Mouse (Mus musculus) midbrain, postnatal 0 days (tissue): ENCODE data around the gene St3gal2. TPM values are rescaled to one million over a fixed set of nuclear protein-coding genes. Genes with fewer than 3 reads are reported as not detected.
"Not testable (repeated sequence)": the region's sequence is repeated elsewhere in the genome, so short reads cannot be mapped to it uniquely, and the experiment has no call there.

Source experiments
- ATAC-seq: fragments of 200-750 bp; cut with Nextera tagmentation; 2 replicates; pipeline ENCODE4 v1.8.0; 2017; ENCODE audit warnings: moderate number of reproducible peaks, mild to moderate bottlenecking, moderate TSS enrichment, moderate library complexity; ENCODE audit not compliant: low FRiP score
- DNase-seq: peaks from one replicate; pipeline ENCODE4 v3.0.0-alpha.2; 2015; ENCODE audit warnings: low spot score
- H3K27ac ChIP-seq: fragments of 300-500 bp; sonication (generic); 2 replicates; pipeline ENCODE4 v1.5.1; 2014; ENCODE audit warnings: low read depth, mild to moderate bottlenecking, low read length, mixed read lengths
- H3K27me3 ChIP-seq: fragments of 300-500 bp; sonication (generic); 2 replicates; pipeline ENCODE4 v1.6.1; 2014; ENCODE audit warnings: low read length, control low read depth, mixed read lengths; ENCODE audit not compliant: insufficient read depth
- H3K36me3 ChIP-seq: fragments of 300-500 bp; sonication (generic); 2 replicates; pipeline ENCODE4 v1.6.1; 2014; ENCODE audit warnings: low read length, control low read depth, mixed read lengths; ENCODE audit not compliant: insufficient read depth
- H3K4me1 ChIP-seq: fragments of 300-500 bp; sonication (generic); 2 replicates; pipeline ENCODE4 v1.6.1; 2014; ENCODE audit warnings: mild to moderate bottlenecking, control low read depth, antibody characterized with exemption, low read length, mixed read lengths; ENCODE audit not compliant: insufficient read depth
- H3K4me2 ChIP-seq: fragments of 300-500 bp; sonication (generic); 2 replicates; pipeline ENCODE4 v1.6.1; 2014; ENCODE audit warnings: low read depth, mild to moderate bottlenecking, low read length, mixed read lengths; ENCODE audit not compliant: poor library complexity, severe bottlenecking
- H3K4me3 ChIP-seq: fragments of 300-500 bp; sonication (generic); 2 replicates; pipeline ENCODE4 v1.5.1; 2014; ENCODE audit warnings: low read depth, mild to moderate bottlenecking, low read length, moderate library complexity
- H3K9ac ChIP-seq: fragments of 300-500 bp; sonication (generic); replicated peaks from 2 replicates; pipeline ENCODE4 v1.6.1; 2014; ENCODE audit warnings: mild to moderate bottlenecking, low read length, moderate library complexity, mixed read lengths; ENCODE audit not compliant: poor library complexity, severe bottlenecking
- H3K9me3 ChIP-seq: fragments of 300-500 bp; sonication (generic); 2 replicates; pipeline ENCODE4 v1.6.1; 2016; ENCODE audit warnings: low read length, control low read depth
- CTCF ChIP-seq: IDR thresholded peaks from 2 replicates; pipeline ENCODE4 v1.5.1; 2016; ENCODE audit warnings: antibody characterized with exemption, mild to moderate bottlenecking
- WGBS: fragments of 180-500 bp; shearing (Covaris S2); extraction: QIAGEN DNeasy Blood & Tissue Kit; methylation state at CpG from one replicate; pipeline ENCODE4 v1.1.7; 2014; 5-methylcytosine and 5-hydroxymethylcytosine counted together
- polyA plus RNA-seq: library from polyadenylated mRNA; unstranded; fragments of >200 nt; fragmentation: Nextera tagmentation; extraction: Ambion mirVana; gene quantifications from 2 replicates; pipeline ENCODE4 v1.2.1, GENCODE M21; 2015
- total RNA-seq: library from RNA; depleted of rRNA; stranded (reverse); fragments of >200 nt; gene quantifications from 2 replicates; pipeline ENCODE4 v1.2.3, GENCODE M21; 2014

Gene St3gal2
- total and polyA plus RNA-seq, 2 experiments from 2014 or later: 21.3 to 45.7 TPM

GRCm38 (mm10) chr8:110925691-110926140 is 6.0 kb downstream of the St3gal2 start:
- H3K4me1 ChIP-seq: peaks cover 10% of the 10 kb centered on the region
- H3K27ac ChIP-seq: no peak overlapping the region
- no peaks in the 10 kb centered on the region for H3K36me3 ChIP-seq
- no peaks in the 10 kb centered on the region for H3K27me3 ChIP-seq
- H3K4me3 ChIP-seq: no peak overlapping the region
- H3K9ac ChIP-seq: no peak overlapping the region
- no peak for TF ChIP-seq CTCF
- no peaks in the 10 kb centered on the region for H3K9me3 ChIP-seq
- ATAC-seq (no peak), DNase-seq (no peak)
- H3K4me2 ChIP-seq: no peak overlapping the region
- WGBS: 87% methylated on average over 8 of the region's 8 CpGs

DNA sequence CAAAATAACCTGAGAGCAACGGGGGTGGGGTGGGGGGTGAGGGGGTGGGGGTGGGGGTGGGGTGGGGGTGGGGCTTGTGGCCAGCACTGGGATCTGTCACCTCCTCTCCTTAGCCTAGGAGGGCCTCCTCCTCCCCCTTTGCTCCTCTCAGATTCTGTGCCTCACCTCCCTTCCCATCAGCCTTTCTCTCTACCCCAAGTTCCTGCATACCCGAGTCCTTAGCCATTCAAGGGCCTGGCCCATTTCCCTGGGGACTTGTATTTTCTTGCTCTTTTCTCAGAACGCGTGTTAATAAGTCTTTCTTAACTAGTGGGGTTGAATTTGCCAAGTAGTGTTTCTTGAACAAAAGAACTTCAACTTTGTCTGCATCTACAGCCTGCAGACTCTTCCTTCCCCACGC is 7.0 kb downstream of the St3gal2 start:
- no peaks in the 10 kb centered on the region for H3K27me3 ChIP-seq
- H3K4me2 ChIP-seq: no peak overlapping the region
- no peak overlapping the region for H3K9ac ChIP-seq
- ATAC-seq: no peak
- no peak for DNase-seq
- no peak overlapping the region for H3K4me3 ChIP-seq
- H3K36me3 ChIP-seq: 0 out of 2 replicates have a peak, but pooled peaks cover 2% of the 10 kb centered on the region
- no peaks in the 10 kb centered on the region for H3K9me3 ChIP-seq
- no peak for TF ChIP-seq CTCF
- H3K4me1 ChIP-seq: no peaks in the 10 kb centered on the region
- no peak overlapping the region for H3K27ac ChIP-seq
- 45% methylated on average over 5 of the region's 5 CpGs for WGBS

GRCm38 (mm10) chr8:110928435-110928834 is 8.7 kb downstream of the St3gal2 start:
- Histone ChIP-seq H3K27me3 (no peaks in the 10 kb centered on the region), H3K9ac (no peak overlapping the region), H3K27ac (0 out of 2 replicates have a peak overlapping the region, but pooled peaks have one; percentile 38), H3K4me1 (no peaks in the 10 kb centered on the region), H3K4me3 (no peak overlapping the region), H3K9me3 (no peaks in the 10 kb centered on the region), H3K4me2 (no peak overlapping the region), H3K36me3 (0 out of 2 replicates have a peak, but pooled peaks cover 2% of the 10 kb centered on the region)
- 83% methylated on average over 7 of the region's 7 CpGs for WGBS
- ATAC-seq (no peak), DNase-seq (no peak)
- TF ChIP-seq CTCF: no peak

DNA sequence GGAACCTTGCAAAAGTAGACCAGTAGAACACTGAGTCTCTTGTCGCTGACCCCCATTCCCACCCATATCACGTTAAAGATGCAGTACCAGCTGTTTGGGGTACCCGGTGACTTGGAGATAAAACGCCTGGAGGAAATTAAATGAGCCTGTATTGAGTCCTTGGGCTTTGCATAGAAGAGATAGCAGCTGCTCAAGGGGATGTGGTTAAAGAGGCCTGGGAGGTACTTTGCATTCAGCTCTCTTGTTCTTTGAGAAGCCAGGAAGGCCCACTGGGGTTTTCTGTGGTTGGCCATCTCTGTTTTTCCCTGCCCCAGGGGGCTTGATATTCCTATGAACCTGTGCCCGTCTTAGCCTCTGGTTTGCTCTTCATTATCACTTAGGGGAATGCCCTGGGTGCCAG is 9.3 kb downstream of the St3gal2 start:
- Histone ChIP-seq H3K27me3 (no peaks in the 10 kb centered on the region), H3K27ac (no peak overlapping the region), H3K4me1 (no peaks in the 10 kb centered on the region), H3K4me2 (no peak overlapping the region), H3K36me3 (0 out of 2 replicates have a peak, but pooled peaks cover 2% of the 10 kb centered on the region), H3K4me3 (no peak overlapping the region), H3K9ac (no peak overlapping the region), H3K9me3 (no peaks in the 10 kb centered on the region)
- no peak for TF ChIP-seq CTCF
- no peak for ATAC-seq
- no peak for DNase-seq
- 53% methylated on average over 5 of the region's 5 CpGs for WGBS

DNA sequence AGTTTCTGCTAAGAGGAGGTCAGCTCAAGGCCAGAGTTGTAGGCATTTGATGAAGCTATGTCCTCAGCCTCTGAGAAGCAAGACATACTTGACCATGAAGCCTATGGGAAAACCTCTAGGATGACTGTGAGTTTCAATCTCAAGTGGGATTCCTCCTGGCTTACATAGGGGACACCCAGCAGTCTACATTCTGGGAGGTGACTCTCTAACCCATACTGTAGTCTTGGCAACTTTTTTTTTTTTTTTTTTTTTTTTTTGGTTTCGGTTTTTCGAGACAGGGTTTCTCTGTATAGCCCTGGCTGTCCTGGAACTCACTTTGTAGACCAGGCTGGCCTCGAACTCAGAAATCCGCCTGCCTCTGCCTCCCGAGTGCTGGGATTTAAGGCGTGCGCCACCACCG is 9.9 kb downstream of the St3gal2 start:
- not testable (repeated sequence) for H3K36me3 ChIP-seq, H3K27me3 ChIP-seq, DNase-seq, H3K4me2 ChIP-seq, H3K9me3 ChIP-seq, H3K4me1 ChIP-seq, ATAC-seq, H3K9ac ChIP-seq, H3K27ac ChIP-seq, H3K4me3 ChIP-seq
- WGBS: 98% methylated on average over 5 of the region's 8 CpGs

DNA sequence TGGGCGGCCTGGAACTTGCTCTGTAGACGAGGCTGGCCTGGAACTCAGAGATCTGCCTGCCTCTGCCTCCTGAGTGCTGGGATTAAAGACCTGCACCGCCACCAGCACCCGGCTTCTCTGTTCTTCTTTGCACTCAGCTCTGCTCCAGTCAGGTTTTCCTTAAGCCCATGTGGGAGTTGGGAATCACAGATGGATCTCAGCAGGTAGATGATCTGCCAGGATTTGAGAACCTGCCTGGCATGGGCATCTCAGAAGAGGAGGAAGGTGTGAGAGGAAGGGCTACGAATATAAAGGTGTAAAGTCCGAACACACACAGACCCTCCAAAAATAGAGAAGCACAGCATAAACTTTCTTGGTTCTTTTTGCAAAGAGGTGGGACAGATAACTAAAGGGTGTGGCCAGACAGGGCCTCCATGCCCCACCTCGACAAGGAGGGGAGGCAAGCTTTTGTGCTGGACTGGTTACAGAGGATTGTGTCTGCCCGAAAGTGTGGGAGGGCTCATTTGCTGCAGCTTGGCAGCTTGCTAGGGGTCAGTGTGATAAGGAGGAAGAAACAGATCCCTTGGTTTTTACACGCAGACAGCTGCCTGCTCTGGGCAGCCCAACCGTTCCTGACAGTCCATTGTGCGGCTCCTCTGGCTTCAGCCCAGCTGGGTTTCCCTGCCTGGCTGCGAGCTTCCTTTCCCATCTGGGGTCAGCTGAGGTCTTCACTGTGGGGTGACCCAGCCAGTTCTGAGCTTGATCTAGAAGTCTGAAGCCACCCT is 11.6 kb downstream of the St3gal2 start:
- WGBS: 74% methylated on average over 12 of the region's 12 CpGs
- H3K4me1 ChIP-seq: no peaks in the 10 kb centered on the region
- H3K27ac ChIP-seq: no peak overlapping the region
- no peak overlapping the region for H3K9ac ChIP-seq
- no peak overlapping the region for H3K4me2 ChIP-seq
- no peak for TF ChIP-seq CTCF
- no peaks in the 10 kb centered on the region for H3K9me3 ChIP-seq
- 0 out of 2 replicates have a peak, but pooled peaks cover 2% of the 10 kb centered on the region for H3K36me3 ChIP-seq
- no peak overlapping the region for H3K4me3 ChIP-seq
- ATAC-seq: no peak
- no peak for DNase-seq
- no peaks in the 10 kb centered on the region for H3K27me3 ChIP-seq
